Mouse (Mus musculus): Measurements from ENCODE around the gene Dpep3. TPM values are rescaled to one million over a fixed set of nuclear protein-coding genes. Genes with fewer than 3 reads are reported as not detected.

The Dpep3 gene
- polyA plus RNA-seq, 1 experiment from 2014 or later = not detected

DNA sequence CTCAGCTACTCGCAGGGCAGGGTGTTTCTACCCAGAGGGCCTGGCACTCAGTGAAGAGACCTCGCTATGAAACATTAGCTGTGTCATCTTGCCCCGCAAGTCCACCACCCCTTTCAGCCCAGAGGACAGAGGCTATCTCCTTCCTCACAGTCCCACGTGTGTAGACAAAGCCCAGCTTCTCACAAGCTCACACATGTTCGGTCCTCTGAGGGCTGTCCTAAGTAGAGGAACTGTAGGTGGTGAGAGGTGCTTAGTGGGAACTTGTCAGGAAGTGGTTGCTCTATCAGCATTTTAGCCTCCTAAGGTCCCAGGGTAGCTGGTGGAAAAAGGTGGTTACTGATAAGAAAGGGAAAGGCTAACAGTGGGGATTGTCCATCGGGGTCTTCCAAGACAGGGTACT is 44.1 kb downstream of the Dpep3 start:
- Histone ChIP-seq H3K27me3 (ENCODE audit: control insufficient read depth, insufficient read depth, low read length) (no peaks in the 10 kb centered on the region), H3K4me3 (ENCODE audit: low read depth, low read length) (no peak overlapping the region), H3K27ac (ENCODE audit: low read depth, low read length) (no peak overlapping the region), H3K36me3 (ENCODE audit: control insufficient read depth, insufficient read depth, low read length) (0 out of 2 replicates have a peak, but pooled peaks cover 3% of the 10 kb centered on the region), H3K9ac (replicated peaks; ENCODE audit: low read depth, low read length) (no peak overlapping the region), H3K9me3 (ENCODE audit: control insufficient read depth, low read length) (no peaks in the 10 kb centered on the region), H3K4me2 (ENCODE audit: low read depth, low read length) (no peak overlapping the region), H3K4me1 (ENCODE audit: control insufficient read depth, insufficient read depth, low read length) (peaks cover 10% of the 10 kb centered on the region; the same call in 1 of the 2 replicates)
- ATAC-seq (ENCODE audit: low read depth) = no peak
- 87% methylated on average over 6 of the region's 6 CpGs for WGBS

DNA sequence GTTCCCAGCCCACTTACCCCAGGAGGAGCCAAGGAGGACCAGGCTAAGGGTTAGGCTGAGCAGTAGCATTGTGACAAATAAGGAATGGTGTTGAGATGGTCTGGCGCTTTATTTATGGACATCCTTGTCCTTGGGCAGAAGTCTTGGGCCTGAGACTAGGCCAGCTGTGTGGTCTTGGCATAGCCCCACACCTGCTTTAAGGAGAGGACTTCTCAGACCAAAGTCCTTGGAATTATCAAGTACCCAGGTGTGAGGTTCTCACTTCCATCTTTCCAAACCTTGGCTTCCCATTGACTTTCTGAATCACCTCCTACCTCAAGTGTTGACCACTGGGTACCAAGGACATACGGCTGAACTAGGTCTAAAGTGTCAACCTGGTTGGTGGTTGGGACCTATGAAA is 45.5 kb downstream of the Dpep3 start, which contains the start of gene Ctrl:
Gene Ctrl (minus strand): TSS at position 101 of the 400 bp plus-strand sequence.
- peaks cover 10% of the 10 kb centered on the region; the same call in 1 of the 2 replicates for H3K4me1 ChIP-seq (ENCODE audit: control insufficient read depth, insufficient read depth, low read length)
- H3K27me3 ChIP-seq (ENCODE audit: control insufficient read depth, insufficient read depth, low read length) = no peaks in the 10 kb centered on the region
- 94% methylated on average over 2 of the region's 2 CpGs for WGBS
- H3K4me3 ChIP-seq (ENCODE audit: low read depth, low read length) = no peak within 1 kb of the TSS
- H3K9me3 ChIP-seq (ENCODE audit: control insufficient read depth, low read length) = no peaks in the 10 kb centered on the region
- H3K9ac ChIP-seq (replicated peaks; ENCODE audit: low read depth, low read length) = no peak within 1 kb of the TSS
- H3K4me2 ChIP-seq (ENCODE audit: low read depth, low read length) = no peak within 1 kb of the TSS
- no peak within 1 kb of the TSS for H3K27ac ChIP-seq (ENCODE audit: low read depth, low read length)
- H3K36me3 ChIP-seq (ENCODE audit: control insufficient read depth, insufficient read depth, low read length) = 0 out of 2 replicates have a peak, but pooled peaks cover 3% of the 10 kb centered on the region
- no peak for ATAC-seq (ENCODE audit: low read depth)

DNA sequence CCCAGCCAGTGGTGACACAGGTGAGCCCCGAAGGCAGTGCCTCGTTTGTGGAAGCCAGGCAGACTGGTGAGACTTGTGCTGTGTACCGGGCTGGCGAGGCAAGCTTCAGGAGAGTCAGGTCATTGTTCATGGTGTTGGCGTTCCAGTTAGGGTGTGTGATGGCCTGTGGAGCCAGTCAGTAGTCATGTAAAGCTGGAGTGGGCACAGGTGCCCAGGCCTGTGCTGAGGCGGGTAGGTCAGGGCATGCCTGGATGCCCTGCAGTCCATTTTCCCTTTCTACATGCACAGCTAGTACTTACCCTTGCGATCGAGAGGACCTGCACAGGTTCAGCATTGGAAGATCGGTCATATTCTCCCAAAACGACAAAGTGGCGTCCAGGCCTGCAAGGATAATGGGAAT is 46.7 kb downstream of the Dpep3 start:
- Histone ChIP-seq H3K4me2 (ENCODE audit: low read depth, low read length) (no peak overlapping the region), H3K4me1 (ENCODE audit: control insufficient read depth, insufficient read depth, low read length) (0 out of 2 replicates have a peak, but pooled peaks cover 5% of the 10 kb centered on the region), H3K36me3 (ENCODE audit: control insufficient read depth, insufficient read depth, low read length) (0 out of 2 replicates have a peak, but pooled peaks cover 3% of the 10 kb centered on the region), H3K9ac (replicated peaks; ENCODE audit: low read depth, low read length) (no peak overlapping the region), H3K27ac (ENCODE audit: low read depth, low read length) (no peak overlapping the region), H3K4me3 (ENCODE audit: low read depth, low read length) (no peak overlapping the region), H3K27me3 (ENCODE audit: control insufficient read depth, insufficient read depth, low read length) (no peaks in the 10 kb centered on the region), H3K9me3 (ENCODE audit: control insufficient read depth, low read length) (no peaks in the 10 kb centered on the region)
- ATAC-seq (ENCODE audit: low read depth) = no peak
- WGBS = 89% methylated on average over 11 of the region's 11 CpGs

DNA sequence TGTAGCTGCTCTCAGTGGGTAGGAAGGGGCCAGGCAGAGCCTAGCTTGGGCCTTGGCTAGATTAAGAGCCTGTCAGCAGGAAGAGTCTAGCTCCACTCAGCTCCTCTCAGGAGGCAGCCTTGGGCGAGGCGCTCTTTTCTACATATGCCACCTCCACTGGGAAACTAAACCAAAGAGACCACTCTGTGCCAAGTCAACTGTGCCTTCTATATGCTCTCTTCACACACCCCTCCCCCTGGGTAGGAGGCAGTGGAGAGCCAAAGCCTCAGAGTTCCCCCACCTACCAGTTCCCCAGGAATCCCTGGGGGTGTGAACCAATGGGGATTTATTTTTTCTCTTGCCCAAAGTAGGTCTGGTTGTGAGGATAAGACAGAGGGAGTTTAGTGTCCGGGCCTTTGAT is 48.0 kb downstream of the Dpep3 start:
- H3K4me3 ChIP-seq (ENCODE audit: low read depth, low read length) = no peak overlapping the region
- H3K9me3 ChIP-seq (ENCODE audit: control insufficient read depth, low read length) = no peaks in the 10 kb centered on the region
- 0 out of 2 replicates have a peak, but pooled peaks cover 3% of the 10 kb centered on the region for H3K36me3 ChIP-seq (ENCODE audit: control insufficient read depth, insufficient read depth, low read length)
- 94% methylated on average over 3 of the region's 3 CpGs for WGBS
- no peak overlapping the region for H3K4me2 ChIP-seq (ENCODE audit: low read depth, low read length)
- H3K27ac ChIP-seq (ENCODE audit: low read depth, low read length) = no peak overlapping the region
- 0 out of 2 replicates have a peak, but pooled peaks cover 2% of the 10 kb centered on the region for H3K4me1 ChIP-seq (ENCODE audit: control insufficient read depth, insufficient read depth, low read length)
- no peak overlapping the region for H3K9ac ChIP-seq (replicated peaks; ENCODE audit: low read depth, low read length)
- no peak for ATAC-seq (ENCODE audit: low read depth)
- H3K27me3 ChIP-seq (ENCODE audit: control insufficient read depth, insufficient read depth, low read length) = no peaks in the 10 kb centered on the region

DNA sequence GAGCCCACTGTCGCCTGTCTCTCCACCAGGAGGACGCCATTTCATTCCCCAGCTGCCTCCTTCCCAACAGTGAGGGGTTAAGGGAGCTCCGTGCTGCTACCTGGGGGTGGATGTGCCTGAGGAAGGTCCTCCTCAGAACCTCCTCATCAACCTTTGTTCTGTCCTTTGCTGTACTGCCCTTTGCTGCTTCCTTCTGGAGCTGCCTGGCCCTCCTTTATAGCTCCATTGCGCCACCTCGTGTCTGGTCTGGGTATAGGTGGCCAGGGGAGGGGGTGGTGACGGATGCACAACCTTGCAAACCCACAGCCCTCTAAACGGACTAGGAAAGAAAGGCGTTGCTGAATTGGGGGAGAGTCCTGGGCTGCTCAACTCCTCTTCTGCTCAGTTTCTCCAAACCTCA is 48.6 kb downstream of the Dpep3 start:
- 20% methylated on average over 8 of the region's 8 CpGs for WGBS
- H3K4me1 ChIP-seq (ENCODE audit: control insufficient read depth, insufficient read depth, low read length) = no peaks in the 10 kb centered on the region
- H3K9ac ChIP-seq (replicated peaks; ENCODE audit: low read depth, low read length) = no peak overlapping the region
- H3K9me3 ChIP-seq (ENCODE audit: control insufficient read depth, low read length) = no peaks in the 10 kb centered on the region
- H3K36me3 ChIP-seq (ENCODE audit: control insufficient read depth, insufficient read depth, low read length) = 0 out of 2 replicates have a peak, but pooled peaks cover 3% of the 10 kb centered on the region
- H3K27me3 ChIP-seq (ENCODE audit: control insufficient read depth, insufficient read depth, low read length) = no peaks in the 10 kb centered on the region
- H3K4me3 ChIP-seq (ENCODE audit: low read depth, low read length) = no peak overlapping the region
- H3K27ac ChIP-seq (ENCODE audit: low read depth, low read length) = peak overlapping the region; percentile 41; the same call in 1 of the 2 replicates
- no peak overlapping the region for H3K4me2 ChIP-seq (ENCODE audit: low read depth, low read length)
- peak; percentile 68 for ATAC-seq (ENCODE audit: low read depth)

DNA sequence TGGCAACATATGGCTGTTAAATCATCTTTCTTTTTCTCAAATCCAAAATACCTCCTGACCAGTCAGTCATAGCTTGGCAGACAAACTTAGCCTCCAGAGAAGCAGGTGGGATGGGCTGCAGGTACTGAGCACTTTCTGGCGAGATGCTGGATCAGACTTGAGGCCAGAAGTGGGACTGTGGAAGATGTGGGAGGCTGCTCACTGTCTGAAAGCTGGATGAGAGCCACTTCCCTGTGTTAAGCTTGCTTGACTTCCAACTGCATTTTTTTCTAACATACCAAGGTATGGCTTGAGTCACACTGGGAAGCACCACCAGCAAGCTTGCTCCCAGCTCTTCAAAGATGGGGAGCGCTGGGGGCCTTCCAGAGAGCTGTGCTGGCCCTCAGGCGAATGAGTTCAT is 54.1 kb downstream of the Dpep3 start:
- Histone ChIP-seq H3K4me1 (ENCODE audit: control insufficient read depth, insufficient read depth, low read length) (no peaks in the 10 kb centered on the region), H3K27me3 (ENCODE audit: control insufficient read depth, insufficient read depth, low read length) (no peaks in the 10 kb centered on the region), H3K27ac (ENCODE audit: low read depth, low read length) (no peak overlapping the region), H3K9ac (replicated peaks; ENCODE audit: low read depth, low read length) (no peak overlapping the region), H3K4me3 (ENCODE audit: low read depth, low read length) (no peak overlapping the region), H3K9me3 (ENCODE audit: control insufficient read depth, low read length) (no peaks in the 10 kb centered on the region), H3K4me2 (ENCODE audit: low read depth, low read length) (no peak overlapping the region), H3K36me3 (ENCODE audit: control insufficient read depth, insufficient read depth, low read length) (no peaks in the 10 kb centered on the region)
- ATAC-seq (ENCODE audit: low read depth) = no peak
- WGBS = 77% methylated on average over 3 of the region's 3 CpGs

Small RNAs within 50 kb of the gene (microRNA-seq; reads per million reads assigned to microRNA genes)
- not detected for gene Mir7074

Other genes starting within 250 kb of the Dpep3 start
- gene Gfod2, start 220.8 kb downstream of the Dpep3 start, polyA plus RNA-seq (2014; fragmentation: Nextera tagmentation; extraction: Ambion mirVana) = 52.9 and 67.9 TPM in 2 replicates
- gene Ranbp10, start 152.1 kb downstream of the Dpep3 start, polyA plus RNA-seq (2014; fragmentation: Nextera tagmentation; extraction: Ambion mirVana) = 13.6 and 14.7 TPM in 2 replicates
- gene Tsnaxip1, start 151.7 kb downstream of the Dpep3 start, polyA plus RNA-seq (2014; fragmentation: Nextera tagmentation; extraction: Ambion mirVana) = 0.26 and 0.28 TPM in 2 replicates
- gene Cenpt, start 126.2 kb downstream of the Dpep3 start, polyA plus RNA-seq (2014; fragmentation: Nextera tagmentation; extraction: Ambion mirVana) = 49.6 and 51.4 TPM in 2 replicates
- gene Thap11, start 124.3 kb downstream of the Dpep3 start, polyA plus RNA-seq (2014; fragmentation: Nextera tagmentation; extraction: Ambion mirVana) = 44.1 and 54.1 TPM in 2 replicates
- gene Nutf2, start 118.8 kb downstream of the Dpep3 start, polyA plus RNA-seq (2014; fragmentation: Nextera tagmentation; extraction: Ambion mirVana) = 141 and 176 TPM in 2 replicates
- 38.3 and 44.9 TPM in 2 replicates for gene Edc4, start 98.5 kb downstream of the Dpep3 start, polyA plus RNA-seq (2014; fragmentation: Nextera tagmentation; extraction: Ambion mirVana)
- 0.99 and 2.0 TPM in 2 replicates for gene Nrn1l, start 85.9 kb downstream of the Dpep3 start, polyA plus RNA-seq (2014; fragmentation: Nextera tagmentation; extraction: Ambion mirVana)
- 6.4 and 10.6 TPM in 2 replicates for gene Pskh1, start 79.0 kb downstream of the Dpep3 start, polyA plus RNA-seq (2014; fragmentation: Nextera tagmentation; extraction: Ambion mirVana)
- gene Ctrl, start 45.6 kb downstream of the Dpep3 start, polyA plus RNA-seq (2014; fragmentation: Nextera tagmentation; extraction: Ambion mirVana) = 3.2 and 3.8 TPM in 2 replicates
- 53.2 and 76.8 TPM in 2 replicates for gene Psmb10, start 41.0 kb downstream of the Dpep3 start, polyA plus RNA-seq (2014; fragmentation: Nextera tagmentation; extraction: Ambion mirVana)
- gene Lcat, start 36.0 kb downstream of the Dpep3 start, polyA plus RNA-seq (2014; fragmentation: Nextera tagmentation; extraction: Ambion mirVana) = 0.99 and 2.7 TPM in 2 replicates
- 4.8 and 8.2 TPM in 2 replicates for gene Slc12a4, start 13.3 kb downstream of the Dpep3 start, polyA plus RNA-seq (2014; fragmentation: Nextera tagmentation; extraction: Ambion mirVana)
- gene Dus2, start 11.9 kb upstream of the Dpep3 start, polyA plus RNA-seq (2014; fragmentation: Nextera tagmentation; extraction: Ambion mirVana) = 25.6 and 33.5 TPM in 2 replicates
- gene Dpep2nb, start 26.5 kb upstream of the Dpep3 start, polyA plus RNA-seq (2014; fragmentation: Nextera tagmentation; extraction: Ambion mirVana) = 0.31 TPM in 1 of 2 replicates, not detected in the other
- gene Ddx28, start 32.5 kb upstream of the Dpep3 start, polyA plus RNA-seq (2014; fragmentation: Nextera tagmentation; extraction: Ambion mirVana) = 22.4 and 23.9 TPM in 2 replicates
- 3.1 and 3.2 TPM in 2 replicates for gene Nfatc3, start 79.4 kb upstream of the Dpep3 start, polyA plus RNA-seq (2014; fragmentation: Nextera tagmentation; extraction: Ambion mirVana)
- not detected in 2 replicates for gene Esrp2, start 157.5 kb upstream of the Dpep3 start, polyA plus RNA-seq (2014; fragmentation: Nextera tagmentation; extraction: Ambion mirVana)
- 5.1 and 14.6 TPM in 2 replicates for gene Pla2g15, start 171.0 kb upstream of the Dpep3 start, polyA plus RNA-seq (2014; fragmentation: Nextera tagmentation; extraction: Ambion mirVana)
- 65.3 and 74.7 TPM in 2 replicates for gene Slc7a6, start 189.4 kb upstream of the Dpep3 start, polyA plus RNA-seq (2014; fragmentation: Nextera tagmentation; extraction: Ambion mirVana)
- gene Slc7a6os, start 231.5 kb upstream of the Dpep3 start, polyA plus RNA-seq (2014; fragmentation: Nextera tagmentation; extraction: Ambion mirVana) = 38.0 and 38.7 TPM in 2 replicates
- gene Prmt7, start 231.5 kb upstream of the Dpep3 start, polyA plus RNA-seq (2014; fragmentation: Nextera tagmentation; extraction: Ambion mirVana) = 65.7 and 67.8 TPM in 2 replicates

Measured in neural tube, embryonic 14.5 days (tissue).